Comparison of ENCODE assay signal across 22 mouse cellular contexts in the genomic region with DNA sequence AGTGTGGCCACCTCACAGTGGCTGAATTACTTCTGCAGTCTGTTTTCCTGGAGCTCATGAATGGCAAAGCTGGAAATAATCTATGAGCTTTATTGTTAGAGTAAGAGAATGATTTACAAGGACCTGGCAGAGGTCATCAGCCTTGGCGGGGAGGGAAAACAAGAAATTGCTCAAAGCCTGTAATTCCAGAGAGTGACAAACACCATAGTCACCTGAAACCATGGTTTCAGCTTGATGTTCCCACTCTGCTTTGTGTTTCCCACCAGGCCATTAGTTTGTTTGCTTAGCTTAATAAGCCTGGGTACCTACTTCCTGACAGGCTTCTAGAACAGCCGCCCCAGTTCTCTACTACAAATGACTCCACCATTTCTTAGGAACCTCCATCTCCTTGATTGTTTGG. TPM values are rescaled to one million over a fixed set of nuclear protein-coding genes. Genes with fewer than 3 reads are reported as not detected.
DNase-seq lines count a peak whose midpoint lies in the region; ATAC-seq lines count a peak whose summit lies in the region.
"Had no signal": no experiment of that assay in that cellular context is flagged by ENCODE, and none has a peak within 500 bp of the region (broad histone marks: within the 10 kb centered on the region; RNA-seq: fewer than 3 reads in every experiment).

No protein-coding gene starts in this region.

- H3K9ac ChIP-seq in limb, embryonic 11.5 days (ENCODE audit: low read length), result no peak overlapping the region
- H3K9ac ChIP-seq: forebrain, embryonic 12.5 days; heart, embryonic 13.5 days; hindbrain, embryonic 13.5 days; limb, embryonic 12.5 days; liver, embryonic 15.5 days had no signal

- peak; percentile 6 to 22 for DNase-seq in kidney, adult 8-10 months
- DNase-seq in kidney, postnatal 25 days, result no peak
- DNase-seq in Muller cell, postnatal 12 days (ENCODE audit: inconsistent ontology term), result peak; percentile 10
- DNase-seq in adrenal gland, postnatal 10 days, result peak; percentile 19
- DNase-seq in limb, embryonic 11.5 days (ENCODE audit: low spot score), result peak; percentile 29
- no peak for DNase-seq in left cerebral cortex, postnatal 4 days
- no peak for DNase-seq in gastrocnemius, adult 8-10 months (ENCODE audit: low spot score in 2 of 2)
- DNase-seq: cerebellum, adult 8-10 months; gastrocnemius, postnatal 10 days; heart, adult 18-20 months; lung, postnatal 10 days; right cerebral cortex, postnatal 14 days; thymus, adult 18-20 months had no signal

- ATAC-seq in limb, embryonic 11.5 days (ENCODE audit: insufficient number of reproducible peaks, low FRiP score, low TSS enrichment, low read depth), result no peak
- ATAC-seq: midbrain, embryonic 16.5 days had no signal

- H3K4me3 ChIP-seq in limb, embryonic 11.5 days (ENCODE audit: low read depth, low read length), result no peak overlapping the region
- H3K4me3 ChIP-seq: forebrain, embryonic 12.5 days; heart, embryonic 13.5 days; hindbrain, embryonic 13.5 days; limb, embryonic 12.5 days; liver, embryonic 15.5 days had no signal

- H3K27me3 ChIP-seq in limb, embryonic 11.5 days (ENCODE audit: control insufficient read depth, insufficient read depth, low read length), result no peaks in the 10 kb centered on the region
- H3K27me3 ChIP-seq: forebrain, embryonic 12.5 days; heart, embryonic 13.5 days; hindbrain, embryonic 13.5 days; limb, embryonic 12.5 days; liver, embryonic 15.5 days had no signal

- H3K27ac ChIP-seq in limb, embryonic 11.5 days (replicated peaks; ENCODE audit: low read depth, low read length), result no peak overlapping the region
- H3K27ac ChIP-seq: forebrain, embryonic 12.5 days; heart, embryonic 13.5 days; hindbrain, embryonic 13.5 days; limb, embryonic 12.5 days; liver, embryonic 15.5 days had no signal

- H3K4me2 ChIP-seq in limb, embryonic 11.5 days (ENCODE audit: low read depth, severe bottlenecking), result no peak overlapping the region
- H3K4me2 ChIP-seq: forebrain, embryonic 12.5 days; heart, embryonic 13.5 days; hindbrain, embryonic 13.5 days; limb, embryonic 12.5 days; liver, embryonic 15.5 days had no signal

- H3K9me3 ChIP-seq in limb, embryonic 11.5 days (ENCODE audit: control insufficient read depth, low read length), result no peaks in the 10 kb centered on the region
- H3K9me3 ChIP-seq: forebrain, embryonic 12.5 days; heart, embryonic 13.5 days; hindbrain, embryonic 13.5 days; limb, embryonic 12.5 days; liver, embryonic 15.5 days had no signal

- H3K4me1 ChIP-seq in limb, embryonic 11.5 days (ENCODE audit: control insufficient read depth, insufficient read depth, low read length), result peaks cover 2% of the 10 kb centered on the region; the same call in 1 of the 2 replicates
- H3K4me1 ChIP-seq: forebrain, embryonic 12.5 days; limb, embryonic 12.5 days had no signal

- H3K36me3 ChIP-seq in limb, embryonic 11.5 days (ENCODE audit: control insufficient read depth, insufficient read depth, low read length), result no peaks in the 10 kb centered on the region
- H3K36me3 ChIP-seq: forebrain, embryonic 12.5 days; heart, embryonic 13.5 days; hindbrain, embryonic 13.5 days; limb, embryonic 12.5 days; liver, embryonic 15.5 days had no signal

- 24% methylated on average over 2 of the region's 2 CpGs for WGBS in limb, embryonic 11.5 days

- intact Hi-C loops in left cerebral cortex, postnatal 4 days (cut with DNase I), result no loop called here

RNA-seq across cellular contexts. Expression of a gene that starts 14.8 kb away (rescaled TPM):
- under 1 TPM; 0.18 to 0.55 TPM for total RNA-seq in adrenal gland, postnatal 10 days (2021)
- polyA plus RNA-seq in limb, embryonic 11.5 days (2014; fragmentation: Nextera tagmentation; extraction: Ambion mirVana), result not detected in 2 replicates
- total RNA-seq in left cerebral cortex, postnatal 4 days (2021), result not detected
- total RNA-seq in gastrocnemius, adult 8-10 months (2022), result under 1 TPM in 2 of 4 experiments, not detected in 2; 0.13 to 0.17 TPM
- total RNA-seq: megakaryocyte progenitor cell, adult 5-6 weeks had no signal
- polyA plus RNA-seq: embryonic facial prominence, embryonic 11.5 days; forebrain, embryonic 12.5 days; hindbrain, embryonic 13.5 days; limb, embryonic 12.5 days; liver, embryonic 15.5 days; midbrain, embryonic 16.5 days; spleen, adult 2 months had no signal

Comparison
In these comparisons a context has a peak if more than half of its experiments do, and no peak if none do; other contexts are left out.
1. DNase-seq: peak in kidney, adult 8-10 months (2 of 2), Muller cell, postnatal 12 days (single experiment), adrenal gland, postnatal 10 days (single experiment) and limb, embryonic 11.5 days (single experiment); none in kidney, postnatal 25 days (0 of 2), left cerebral cortex, postnatal 4 days (single experiment) and gastrocnemius, adult 8-10 months (0 of 2).